Comparison of ENCODE assay signal across 14 mouse cellular contexts in the genomic region with DNA sequence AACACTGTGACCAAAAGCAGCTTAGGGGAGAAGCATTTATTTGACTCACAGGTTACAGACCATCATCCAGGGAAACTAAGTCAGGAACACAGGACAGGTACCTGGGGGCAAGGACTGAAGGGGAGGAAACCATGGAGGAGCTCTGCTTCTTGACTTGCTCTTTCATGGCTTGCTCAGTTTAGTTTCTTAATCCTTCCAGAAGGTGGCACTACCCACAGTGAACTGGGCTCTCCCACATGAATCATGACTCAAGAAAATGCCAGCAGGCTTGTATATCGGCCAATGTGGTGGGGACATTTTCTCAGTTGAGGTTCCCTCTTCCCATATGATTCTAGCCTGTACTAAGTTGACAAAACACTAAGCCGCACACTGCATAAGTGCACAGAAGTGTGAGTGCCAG. TPM values are rescaled to one million over a fixed set of nuclear protein-coding genes. Genes with fewer than 3 reads are reported as not detected.
DNase-seq lines count a peak whose midpoint lies in the region; ATAC-seq and TF ChIP-seq lines count a peak whose summit lies in the region.
"Had no signal": no experiment of that assay in that cellular context is flagged by ENCODE, and none has a peak within 500 bp of the region (broad histone marks: within the 10 kb centered on the region; RNA-seq: fewer than 3 reads in every experiment).

No protein-coding gene starts in this region.

- H3K4me1 ChIP-seq in forebrain, postnatal 0 days (ENCODE audit: insufficient read depth): no peaks in the 10 kb centered on the region
- no peaks in the 10 kb centered on the region for H3K4me1 ChIP-seq in forebrain, embryonic 11.5 days (replicated peaks; ENCODE audit: control insufficient read depth, insufficient read depth, low read length)
- no peaks in the 10 kb centered on the region for H3K4me1 ChIP-seq in lung, postnatal 0 days (ENCODE audit: insufficient read depth, low read depth, low read length)
- no peaks in the 10 kb centered on the region for H3K4me1 ChIP-seq in midbrain, embryonic 13.5 days (replicated peaks)
- H3K4me1 ChIP-seq: embryonic facial prominence, embryonic 10.5 days; kidney, embryonic 15.5 days; limb, embryonic 13.5 days; neural tube, embryonic 15.5 days had no signal

- H3K27ac ChIP-seq in forebrain, postnatal 0 days (ENCODE audit: low read depth, low read length): no peak overlapping the region
- H3K27ac ChIP-seq in forebrain, embryonic 11.5 days (ENCODE audit: low read depth, low read length): no peak overlapping the region
- H3K27ac ChIP-seq in lung, postnatal 0 days (ENCODE audit: low read length): no peak overlapping the region
- no peak overlapping the region for H3K27ac ChIP-seq in midbrain, embryonic 13.5 days
- H3K27ac ChIP-seq: embryonic facial prominence, embryonic 10.5 days; kidney, embryonic 15.5 days; limb, embryonic 13.5 days; neural tube, embryonic 15.5 days had no signal

- no peak overlapping the region for H3K4me3 ChIP-seq in forebrain, postnatal 0 days (ENCODE audit: low read depth, low read length)
- H3K4me3 ChIP-seq in forebrain, embryonic 11.5 days (ENCODE audit: low read depth, low read length): no peak overlapping the region
- no peak overlapping the region for H3K4me3 ChIP-seq in lung, postnatal 0 days (ENCODE audit: low read depth, low read length)
- no peak overlapping the region for H3K4me3 ChIP-seq in midbrain, embryonic 13.5 days (replicated peaks)
- H3K4me3 ChIP-seq: embryonic facial prominence, embryonic 10.5 days; kidney, embryonic 15.5 days; limb, embryonic 13.5 days; neural tube, embryonic 15.5 days had no signal

- H3K27me3 ChIP-seq in forebrain, postnatal 0 days (ENCODE audit: insufficient read depth, low read length): no peaks in the 10 kb centered on the region
- no peaks in the 10 kb centered on the region for H3K27me3 ChIP-seq in forebrain, embryonic 11.5 days (ENCODE audit: control insufficient read depth, insufficient read depth, low read length)
- no peaks in the 10 kb centered on the region for H3K27me3 ChIP-seq in lung, postnatal 0 days (replicated peaks; ENCODE audit: insufficient read depth, low read length)
- no peaks in the 10 kb centered on the region for H3K27me3 ChIP-seq in midbrain, embryonic 13.5 days
- H3K27me3 ChIP-seq: kidney, embryonic 15.5 days; limb, embryonic 13.5 days; neural tube, embryonic 15.5 days had no signal

- 75% methylated on average over 2 of the region's 2 CpGs for WGBS in forebrain, postnatal 0 days
- WGBS in forebrain, embryonic 11.5 days: 95% methylated on average over 2 of the region's 2 CpGs
- 87% methylated on average over 2 of the region's 2 CpGs for WGBS in lung, postnatal 0 days
- WGBS in midbrain, embryonic 13.5 days: 93% methylated on average over 2 of the region's 2 CpGs

- H3K9me3 ChIP-seq in forebrain, postnatal 0 days (ENCODE audit: low read length): no peaks in the 10 kb centered on the region
- H3K9me3 ChIP-seq in forebrain, embryonic 11.5 days (ENCODE audit: control insufficient read depth, low read length): no peaks in the 10 kb centered on the region
- no peaks in the 10 kb centered on the region for H3K9me3 ChIP-seq in lung, postnatal 0 days (ENCODE audit: low read length)
- no peaks in the 10 kb centered on the region for H3K9me3 ChIP-seq in midbrain, embryonic 13.5 days
- H3K9me3 ChIP-seq: embryonic facial prominence, embryonic 10.5 days; kidney, embryonic 15.5 days; limb, embryonic 13.5 days; neural tube, embryonic 15.5 days had no signal

- no peak overlapping the region for H3K4me2 ChIP-seq in forebrain, postnatal 0 days (ENCODE audit: low read depth)
- no peak overlapping the region for H3K4me2 ChIP-seq in forebrain, embryonic 11.5 days (ENCODE audit: low read depth, low read length, severe bottlenecking)
- no peak overlapping the region for H3K4me2 ChIP-seq in lung, postnatal 0 days (replicated peaks; ENCODE audit: low read depth, low read length)
- H3K4me2 ChIP-seq in midbrain, embryonic 13.5 days (replicated peaks): no peak overlapping the region
- H3K4me2 ChIP-seq: kidney, embryonic 15.5 days; limb, embryonic 13.5 days; neural tube, embryonic 15.5 days had no signal

- no peak for TF ChIP-seq EP300 in lung, postnatal 0 days (IDR thresholded peaks at IDR 0.05)

- peak; percentile 45 for ATAC-seq in forebrain, postnatal 0 days
- no peak for ATAC-seq in forebrain, embryonic 11.5 days (replicated peaks; ENCODE audit: low FRiP score)
- ATAC-seq in lung, postnatal 0 days: no peak
- ATAC-seq in midbrain, embryonic 13.5 days: no peak
- ATAC-seq: hindbrain, embryonic 16.5 days had no signal

- peak; percentile 35; the same call in 1 of the 2 replicates for TF ChIP-seq CTCF in forebrain, postnatal 0 days (IDR thresholded peaks at IDR 0.05; ENCODE audit: low read depth)
- TF ChIP-seq CTCF in lung, postnatal 0 days (IDR thresholded peaks at IDR 0.05): no peak

- no peak overlapping the region for H3K9ac ChIP-seq in forebrain, postnatal 0 days
- no peak overlapping the region for H3K9ac ChIP-seq in forebrain, embryonic 11.5 days (ENCODE audit: low read length)
- no peak overlapping the region for H3K9ac ChIP-seq in lung, postnatal 0 days (replicated peaks; ENCODE audit: low read depth)
- no peak overlapping the region for H3K9ac ChIP-seq in midbrain, embryonic 13.5 days (replicated peaks)
- H3K9ac ChIP-seq: kidney, embryonic 15.5 days; limb, embryonic 13.5 days; neural tube, embryonic 15.5 days had no signal

- H3K36me3 ChIP-seq in forebrain, postnatal 0 days (ENCODE audit: insufficient read depth): peaks cover 47% of the 10 kb centered on the region
- H3K36me3 ChIP-seq in forebrain, embryonic 11.5 days (ENCODE audit: control insufficient read depth, insufficient read depth, low read length): peaks cover 5% of the 10 kb centered on the region
- H3K36me3 ChIP-seq in lung, postnatal 0 days (ENCODE audit: insufficient read depth, low read length): peaks cover 7% of the 10 kb centered on the region; the same call in 1 of the 2 replicates
- peaks cover 62% of the 10 kb centered on the region for H3K36me3 ChIP-seq in midbrain, embryonic 13.5 days

- no peak for DNase-seq in forebrain, postnatal 0 days
- DNase-seq in forebrain, embryonic 11.5 days (ENCODE audit: low spot score): no peak
- DNase-seq in lung, postnatal 0 days (ENCODE audit: low spot score): peak; percentile 8
- DNase-seq in lung, postnatal 14 days: no peak
- peak; percentile 68 for DNase-seq in ZHBTc4 (ENCODE audit: low read depth, low spot score)
- no peak for DNase-seq in spleen, adult 18-20 months
- DNase-seq: cerebellum, adult 9-10 months; lung, adult 18-20 months had no signal

RNA-seq across cellular contexts. Expression of a gene that starts 12.0 kb away (rescaled TPM):
- 30.6 and 31.0 TPM in 2 replicates for total RNA-seq in forebrain, postnatal 0 days (2014; rRNA removed)
- polyA plus RNA-seq in forebrain, postnatal 0 days (2015; fragmentation: Nextera tagmentation; extraction: Ambion mirVana): 14.6 and 16.2 TPM in 2 replicates
- polyA plus RNA-seq in forebrain, embryonic 11.5 days (2014; fragmentation: Nextera tagmentation; extraction: Ambion mirVana): 29.6 and 33.6 TPM in 2 replicates
- polyA plus RNA-seq in lung, postnatal 0 days (2015; fragmentation: Nextera tagmentation; extraction: Ambion mirVana): 11.2 and 12.4 TPM in 2 replicates
- polyA plus RNA-seq in midbrain, embryonic 13.5 days (2015; fragmentation: Nextera tagmentation; extraction: Ambion mirVana): 27.0 and 30.7 TPM in 2 replicates

RNA-seq across cellular contexts. Expression of a gene that starts 16.4 kb away (rescaled TPM):
- 27.5 and 45.4 TPM in 2 replicates for total RNA-seq in forebrain, postnatal 0 days (2014; rRNA removed)
- polyA plus RNA-seq in forebrain, postnatal 0 days (2015; fragmentation: Nextera tagmentation; extraction: Ambion mirVana): 25.1 and 33.0 TPM in 2 replicates
- polyA plus RNA-seq in forebrain, embryonic 11.5 days (2014; fragmentation: Nextera tagmentation; extraction: Ambion mirVana): 89.3 and 106 TPM in 2 replicates
- polyA plus RNA-seq in lung, postnatal 0 days (2015; fragmentation: Nextera tagmentation; extraction: Ambion mirVana): 1.2 and 1.6 TPM in 2 replicates
- polyA plus RNA-seq in midbrain, embryonic 13.5 days (2015; fragmentation: Nextera tagmentation; extraction: Ambion mirVana): 19.4 and 21.6 TPM in 2 replicates

Comparison
In these comparisons a context has a peak if more than half of its experiments do, and no peak if none do; other contexts are left out.
1. DNase-seq: peak in lung, postnatal 0 days (single experiment) and ZHBTc4 (single experiment); none in forebrain, postnatal 0 days (single experiment), forebrain, embryonic 11.5 days (single experiment), lung, postnatal 14 days (single experiment) and spleen, adult 18-20 months (0 of 2).